Mouse (Mus musculus) layer of hippocampus, adult 8-10 months (tissue): ENCODE data around the gene Ppm1j. TPM values are rescaled to one million over a fixed set of nuclear protein-coding genes. Genes with fewer than 3 reads are reported as not detected.

Experiments
- DNase-seq, 2 experiments: peaks; one replicate each; pipeline ENCODE4 v3.0.0; 2022; ENCODE audit warnings: low spot score in 2 of 2
- total RNA-seq, 4 experiments: library from RNA; stranded (reverse); gene quantifications; 2 replicates each; pipeline ENCODE4 v1.2.4; 2022

The Ppm1j gene
- total RNA-seq, 4 experiments from 2014 or later, result 0.35 to 1.4 (median 0.36) TPM; not detected in 1

DNA sequence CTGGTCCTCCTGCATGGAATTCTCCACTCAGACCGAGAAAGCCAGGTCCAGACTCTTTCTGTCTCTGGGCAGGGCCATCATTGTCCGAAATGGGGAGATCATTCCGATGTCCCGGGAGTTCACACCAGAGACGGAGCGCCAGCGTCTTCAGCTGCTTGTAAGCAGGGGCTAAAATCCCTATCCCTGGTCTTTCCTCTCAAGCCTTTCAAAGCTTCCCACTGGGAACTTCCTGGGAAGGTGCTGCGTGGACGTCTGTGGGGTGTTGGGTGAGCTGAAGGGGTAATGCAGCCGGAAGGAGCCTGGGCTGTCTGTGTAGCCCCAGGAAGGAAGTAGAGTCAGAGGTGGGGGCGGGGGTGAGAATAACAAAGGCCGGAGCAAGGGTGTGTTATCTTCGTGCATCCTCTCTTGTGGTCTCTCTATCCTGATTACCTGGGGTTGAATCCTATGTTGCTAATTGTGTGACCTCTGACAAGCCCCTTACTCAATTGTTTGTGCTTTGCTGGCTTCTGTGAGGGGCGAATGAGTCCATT lies 3.2 kb downstream of the Ppm1j start:
- no peak for DNase-seq

DNA sequence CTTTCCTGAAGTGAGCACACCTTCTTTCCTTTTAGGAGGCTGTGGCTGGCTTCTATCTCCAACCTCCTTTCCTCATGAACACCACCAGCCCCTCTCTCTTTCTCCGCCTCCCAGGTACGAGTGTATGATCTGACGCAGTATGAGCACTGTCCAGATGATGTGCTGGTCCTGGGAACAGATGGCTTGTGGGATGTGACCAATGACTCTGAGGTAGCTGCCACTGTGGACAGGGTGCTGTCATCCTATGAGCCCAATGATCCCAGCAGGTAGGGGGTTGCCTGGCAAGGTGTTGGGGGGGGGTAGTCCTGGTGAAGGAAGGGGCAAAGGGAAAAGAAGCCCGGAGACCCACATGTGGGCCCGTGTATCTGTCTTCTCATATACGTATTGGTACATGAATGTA lies 4.4 kb downstream of the Ppm1j start:
- no peak for DNase-seq

DNA sequence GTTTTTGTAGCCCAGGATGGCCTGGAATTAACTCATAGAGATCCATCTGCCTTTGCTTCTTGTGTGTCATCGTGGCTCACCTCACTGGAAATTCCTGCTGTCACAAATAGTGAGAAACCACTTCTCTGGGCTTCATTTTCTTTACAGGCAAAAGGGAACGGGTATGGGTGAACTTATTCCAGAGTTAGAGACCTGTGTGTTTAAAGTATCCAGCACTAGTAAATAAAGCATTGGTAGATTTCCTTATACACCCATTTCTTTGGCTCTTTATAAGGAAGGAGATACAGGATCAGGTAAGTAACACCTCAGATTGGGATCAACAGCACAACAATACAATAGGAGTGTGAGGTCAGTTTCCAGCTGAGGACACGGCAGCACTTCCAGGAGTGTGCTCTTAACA lies 7.2 kb downstream of the Ppm1j start, which contains the start of gene Rhoc:
TSS of gene Rhoc (plus strand) at position 301 of the 400 bp plus-strand sequence.
- no peak for DNase-seq

DNA sequence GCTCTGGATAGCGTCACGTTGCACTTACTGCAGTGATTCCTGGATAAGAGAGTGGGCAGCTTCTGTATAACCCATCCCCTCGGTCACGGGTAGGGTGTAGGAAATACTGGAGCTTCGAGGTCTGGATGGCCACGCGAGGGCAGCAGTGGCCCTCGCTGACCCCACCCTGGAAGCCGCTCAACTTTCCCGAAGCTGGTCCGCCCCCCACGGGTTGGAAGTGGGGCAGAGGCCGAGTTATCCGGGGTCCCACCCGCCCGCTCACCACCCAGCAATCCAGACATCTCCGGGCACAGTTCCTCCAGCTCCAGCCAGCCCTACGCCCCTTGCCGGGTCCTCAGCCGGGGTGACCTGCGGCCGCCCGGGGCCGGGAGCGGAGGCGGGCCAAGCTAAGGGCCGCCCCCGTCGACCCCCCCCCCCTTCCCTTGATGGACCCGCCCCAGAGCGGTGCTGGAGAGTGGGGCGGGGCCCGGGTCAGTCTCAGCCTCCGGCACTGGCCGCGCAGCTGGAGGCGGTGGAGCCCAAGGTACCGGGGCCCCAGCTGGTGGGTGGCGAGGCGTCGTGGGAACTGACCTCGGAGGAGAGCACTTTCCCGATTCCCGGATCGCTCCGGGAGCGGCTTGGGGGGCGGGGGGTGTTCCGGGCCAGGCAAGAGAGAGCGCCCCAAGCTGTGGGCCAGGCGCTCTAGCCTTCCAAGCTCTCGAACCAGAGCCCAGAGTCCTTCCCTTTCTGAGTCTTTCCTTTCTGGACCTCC lies 7.9 kb downstream of the Ppm1j start:
- DNase-seq, result peak in 1 of 2 experiments; percentile 43

DNA sequence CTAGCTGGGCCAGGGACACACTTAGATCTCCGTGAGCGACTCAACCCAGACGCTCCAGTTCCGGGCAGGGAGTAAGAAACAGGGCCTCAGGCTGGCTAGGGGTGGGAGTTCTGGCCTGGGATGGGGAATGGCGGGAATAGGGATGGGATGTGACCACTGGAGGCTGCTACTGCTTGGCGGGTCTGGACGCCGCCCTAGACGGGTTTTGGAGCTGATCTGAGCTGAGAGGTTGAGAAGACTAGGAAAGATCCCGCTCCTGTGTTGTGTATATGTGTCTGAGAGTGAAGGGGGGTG lies 8.4 kb downstream of the Ppm1j start:
- no peak for DNase-seq

DNA sequence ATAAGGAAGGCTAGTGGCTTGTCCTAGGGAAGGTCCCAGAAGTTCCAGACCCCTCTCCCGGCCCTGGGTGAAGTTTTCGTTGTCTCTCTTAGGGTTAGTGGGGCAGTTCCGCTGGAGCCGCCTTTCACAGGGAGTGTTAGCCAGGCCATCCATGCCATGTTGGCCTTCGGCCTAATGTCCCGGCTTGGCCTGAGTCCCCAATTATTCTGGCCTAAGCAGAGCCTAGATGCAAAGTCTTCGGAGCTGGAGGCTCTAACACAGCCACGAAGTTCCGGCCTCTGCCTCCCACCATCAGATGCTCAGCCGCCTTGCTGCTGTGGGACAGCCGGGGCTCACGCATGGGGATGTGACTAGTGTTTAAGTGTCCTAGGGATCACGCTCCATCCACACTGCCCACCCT lies 9.0 kb downstream of the Ppm1j start:
- no peak for DNase-seq

DNA sequence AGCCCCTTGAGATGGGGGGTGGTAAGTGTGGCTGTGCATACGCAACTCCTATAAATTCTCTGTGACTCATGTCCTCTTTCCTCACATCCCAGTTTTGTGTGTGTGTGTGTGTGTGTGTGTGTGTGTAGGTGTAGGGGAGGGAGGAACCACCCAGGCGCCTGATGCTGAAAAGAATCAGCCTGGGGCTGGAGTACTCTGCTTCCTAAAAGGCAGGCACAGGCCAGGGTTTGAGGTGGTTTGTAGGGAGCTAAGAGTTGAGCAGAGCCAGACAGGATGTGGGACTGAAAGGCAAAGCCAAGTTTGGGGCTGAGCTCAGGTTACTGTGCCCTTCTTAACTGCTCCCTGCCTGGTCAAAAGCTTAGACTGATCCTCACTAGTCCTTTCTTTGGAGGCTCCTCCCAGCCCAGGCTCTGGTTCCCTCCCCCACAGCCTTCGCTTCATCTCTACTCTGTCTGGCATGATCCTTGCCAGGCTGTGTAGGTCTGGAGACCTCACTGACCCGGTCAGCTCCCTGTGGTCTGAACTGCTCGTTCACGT lies 9.6 kb downstream of the Ppm1j start:
- peak in 1 of 2 experiments; percentile 39 for DNase-seq

DNA sequence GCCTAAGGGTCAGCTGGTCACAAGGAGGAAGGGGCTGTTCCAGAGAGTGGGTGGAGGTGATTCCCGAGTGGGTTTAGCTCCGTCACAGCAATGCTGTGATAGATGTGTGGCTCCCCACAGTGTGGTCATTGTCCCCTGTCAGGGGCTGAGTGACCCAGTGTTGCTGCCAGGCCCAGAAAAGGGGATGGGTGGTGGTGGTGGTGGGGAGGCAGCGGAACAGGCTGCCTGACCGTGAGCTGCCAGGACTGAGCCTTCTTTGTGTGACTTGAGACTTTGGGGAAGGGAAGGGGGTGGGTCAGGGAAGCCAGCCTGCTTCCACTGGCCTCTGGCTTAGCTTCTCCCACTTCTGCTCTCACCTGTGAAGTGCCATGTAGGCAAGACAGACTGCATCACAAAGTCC lies 10.2 kb downstream of the Ppm1j start:
- DNase-seq, result no peak

DNA sequence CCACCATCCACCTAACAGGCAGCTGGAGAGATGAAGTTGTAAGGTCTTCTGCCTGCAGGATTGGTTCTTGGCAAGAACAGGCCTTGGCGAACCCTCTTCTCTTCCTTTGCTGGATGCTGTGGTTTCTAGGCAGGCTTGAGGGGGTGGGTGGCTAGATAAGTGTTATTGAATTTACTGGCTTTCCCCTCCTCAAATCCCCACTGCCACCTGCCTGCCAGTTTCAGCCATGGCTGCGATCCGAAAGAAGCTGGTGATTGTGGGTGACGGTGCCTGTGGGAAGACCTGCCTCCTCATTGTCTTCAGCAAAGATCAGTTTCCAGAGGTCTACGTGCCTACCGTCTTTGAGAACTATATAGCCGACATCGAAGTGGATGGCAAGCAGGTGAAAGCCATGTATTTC lies 10.8 kb downstream of the Ppm1j start:
- no peak for DNase-seq

DNA sequence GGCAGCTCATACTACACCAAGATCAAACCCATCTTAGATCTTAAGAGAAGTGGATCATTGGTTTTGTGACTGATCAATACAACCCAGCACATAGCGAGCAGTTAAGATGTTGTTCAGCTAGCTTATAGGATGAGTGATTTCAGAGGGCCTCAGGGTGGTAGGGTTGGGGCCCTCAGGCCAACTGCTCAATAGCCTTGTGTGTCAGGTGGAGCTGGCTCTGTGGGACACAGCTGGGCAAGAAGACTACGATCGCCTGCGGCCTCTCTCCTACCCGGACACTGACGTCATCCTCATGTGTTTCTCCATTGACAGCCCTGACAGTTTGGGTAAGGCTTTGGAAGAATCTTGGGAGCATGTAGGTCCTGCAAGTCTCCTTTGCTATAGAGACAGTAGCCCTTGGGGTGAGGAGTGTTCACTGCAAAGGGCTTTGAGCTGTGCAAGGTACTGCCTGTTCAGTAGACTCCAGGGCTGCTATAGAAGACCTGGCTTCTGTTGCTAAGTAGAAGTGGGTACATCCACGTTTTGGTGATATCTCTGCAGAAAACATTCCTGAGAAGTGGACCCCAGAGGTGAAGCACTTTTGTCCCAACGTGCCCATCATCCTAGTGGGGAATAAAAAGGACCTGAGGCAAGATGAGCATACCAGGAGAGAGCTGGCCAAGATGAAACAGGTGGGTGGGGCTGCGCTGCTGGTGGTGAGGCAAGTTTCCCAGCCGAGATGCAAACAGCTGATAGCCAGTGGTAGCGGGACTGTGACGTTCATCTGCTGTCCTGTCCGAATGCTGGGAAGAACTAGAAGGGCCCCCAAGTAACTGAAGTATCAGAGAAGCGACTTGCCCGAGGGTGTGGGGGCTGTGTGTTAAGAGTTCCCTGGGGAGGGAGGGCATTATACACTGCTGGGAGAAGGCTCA lies 11.8 kb downstream of the Ppm1j start:
- no peak for DNase-seq

DNA sequence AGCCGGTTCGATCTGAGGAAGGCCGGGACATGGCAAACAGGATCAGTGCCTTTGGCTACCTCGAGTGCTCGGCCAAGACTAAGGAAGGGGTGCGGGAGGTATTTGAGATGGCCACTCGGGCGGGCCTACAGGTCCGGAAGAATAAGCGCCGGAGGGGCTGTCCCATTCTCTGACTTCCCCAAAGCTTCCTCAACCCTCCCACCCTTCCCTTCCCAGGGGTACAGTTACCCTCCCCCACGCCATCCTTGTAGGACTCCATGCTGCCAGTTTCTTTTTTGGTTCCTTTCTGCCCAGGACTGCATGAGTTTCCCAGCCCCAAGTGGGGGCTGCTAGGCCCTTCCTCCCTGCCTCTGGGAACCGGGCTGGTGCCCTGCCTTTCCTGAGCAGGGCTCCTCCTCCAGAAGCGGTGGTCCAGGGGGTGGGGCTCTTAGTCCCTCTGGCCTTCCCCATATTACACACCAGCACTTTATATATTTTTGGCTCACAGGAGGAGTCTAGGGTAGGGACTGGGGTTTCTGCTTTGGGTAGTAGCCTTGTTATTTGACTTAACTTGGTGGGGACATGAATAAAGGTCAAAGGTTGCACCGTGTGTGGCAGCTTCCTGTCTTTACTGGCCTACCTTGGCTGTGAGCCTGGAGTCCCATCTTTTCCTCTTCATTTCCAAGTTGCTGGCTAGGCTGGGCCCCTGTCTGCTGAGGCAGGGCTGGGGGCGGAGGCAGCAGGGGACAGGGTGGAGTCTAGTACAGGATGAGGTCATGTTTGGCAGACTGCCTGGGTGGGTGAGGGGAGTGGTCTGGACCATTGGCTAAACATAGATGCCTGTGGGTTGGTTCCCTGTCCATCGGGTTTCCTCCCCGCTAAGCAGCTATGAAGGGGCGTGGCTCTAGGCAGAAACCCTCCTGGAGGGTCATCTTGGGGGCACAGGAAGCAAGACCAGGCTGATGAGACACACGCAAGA lies 13.3 kb downstream of the Ppm1j start:
- DNase-seq, result peak; percentile 50 to 58

DNA sequence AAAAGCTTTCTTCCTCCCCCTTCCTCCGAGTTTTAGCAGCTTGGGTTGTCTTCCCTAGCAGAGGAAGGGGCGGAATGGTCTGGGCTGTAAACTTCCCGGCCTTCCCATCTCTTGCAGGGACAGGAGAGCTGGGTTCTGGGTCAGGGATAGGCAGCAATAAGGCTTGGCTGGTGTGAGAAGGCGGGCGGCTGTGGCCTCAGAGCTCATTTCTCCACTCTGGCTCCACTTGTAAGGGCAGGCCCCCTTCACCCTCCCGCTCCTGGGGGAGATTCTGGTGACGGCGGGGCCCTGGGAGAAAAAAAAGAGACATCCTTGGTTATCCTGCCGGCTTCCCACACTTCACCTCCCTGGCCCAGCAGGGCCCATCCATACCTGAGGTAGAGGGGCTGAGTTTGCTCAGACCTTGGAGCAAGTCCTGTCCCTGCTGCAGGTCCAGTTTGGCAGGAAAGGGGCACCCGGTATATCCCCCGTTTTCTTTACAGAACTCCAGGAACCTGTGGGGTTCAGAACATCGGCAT lies 14.2 kb downstream of the Ppm1j start:
- DNase-seq, result no peak

DNA sequence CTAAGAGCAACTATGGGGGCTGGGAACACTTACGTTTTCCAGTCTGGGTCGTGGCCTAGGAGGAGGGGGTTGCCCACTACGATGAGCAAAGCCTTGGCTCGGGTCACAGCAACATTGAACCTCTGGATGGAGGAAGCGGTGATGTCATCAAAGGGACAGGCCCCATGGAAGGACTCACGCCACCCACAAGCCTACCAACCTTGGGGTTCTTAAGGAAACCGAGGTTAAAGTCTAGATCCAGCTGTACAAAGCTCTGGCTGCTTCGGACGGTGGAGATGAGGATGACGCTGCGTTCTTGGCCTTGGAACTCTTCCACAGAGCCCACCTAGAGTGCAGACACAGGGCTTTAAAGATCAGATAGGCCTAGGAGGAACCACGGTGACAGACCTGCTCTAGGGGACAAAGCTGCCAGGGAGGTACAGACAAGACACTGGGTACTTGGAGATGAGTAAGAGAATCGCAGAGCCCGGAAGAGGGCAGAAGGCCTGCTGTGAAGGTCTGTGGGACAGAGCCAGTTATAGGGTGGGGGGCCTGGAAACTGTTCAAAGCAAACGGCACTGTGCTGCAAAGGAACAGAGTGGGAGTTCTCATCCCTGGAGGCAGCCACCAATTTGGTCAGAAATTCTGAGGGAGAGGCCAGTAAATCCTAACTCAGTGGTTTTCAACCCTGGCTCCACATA lies 14.9 kb downstream of the Ppm1j start:
- DNase-seq, result no peak

DNA sequence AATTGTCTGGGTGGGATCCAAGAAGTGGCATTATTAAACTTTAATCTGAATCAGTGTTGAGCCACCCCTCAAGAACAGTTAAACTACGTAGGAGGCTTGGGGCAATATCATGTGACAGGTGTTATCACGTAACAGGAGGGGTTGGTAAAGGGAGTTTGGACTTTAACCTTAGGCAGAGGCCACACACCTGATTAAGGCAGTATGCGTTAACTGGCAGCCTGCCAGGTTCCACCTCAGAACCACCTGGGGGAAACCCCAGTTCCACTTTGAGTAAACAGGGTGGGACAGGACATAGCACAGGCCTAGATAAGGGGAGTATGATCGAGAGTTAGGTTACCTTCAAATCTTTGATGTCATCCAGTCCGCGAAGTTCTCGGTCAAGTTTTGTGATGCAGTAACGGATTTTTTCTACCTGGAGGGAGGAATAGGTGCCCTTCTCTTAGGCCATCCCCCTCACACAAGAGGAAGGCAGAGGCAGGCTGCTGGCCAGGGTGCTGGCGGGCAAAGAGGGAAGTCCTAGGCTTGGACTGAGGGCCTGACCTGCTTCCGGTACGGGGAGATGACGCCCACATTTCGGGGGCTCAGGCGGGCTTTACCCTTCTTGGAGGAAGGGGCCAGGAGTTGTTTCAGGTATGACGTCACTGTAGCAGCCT lies 15.7 kb downstream of the Ppm1j start:
- DNase-seq, result no peak

DNA sequence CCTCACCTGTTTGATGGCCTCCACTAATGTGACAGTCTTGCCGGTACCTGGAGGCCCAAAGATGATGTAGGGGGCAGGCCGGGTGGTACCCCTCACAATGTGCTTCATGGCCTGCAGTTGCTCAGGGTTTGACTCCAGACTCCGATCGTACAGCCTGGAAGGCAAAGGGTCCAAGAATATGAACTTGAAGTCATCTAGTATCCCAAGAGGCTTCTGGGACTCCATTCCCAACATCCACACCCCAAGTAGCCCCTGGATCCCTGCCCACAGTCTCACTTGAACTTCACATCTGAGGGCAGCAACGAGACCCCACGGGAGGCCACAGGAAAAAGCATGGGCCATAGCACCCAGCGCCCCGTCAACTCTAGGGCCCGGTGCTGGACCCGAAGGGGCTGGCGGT lies 19.8 kb downstream of the Ppm1j start:
- DNase-seq, result no peak

DNA sequence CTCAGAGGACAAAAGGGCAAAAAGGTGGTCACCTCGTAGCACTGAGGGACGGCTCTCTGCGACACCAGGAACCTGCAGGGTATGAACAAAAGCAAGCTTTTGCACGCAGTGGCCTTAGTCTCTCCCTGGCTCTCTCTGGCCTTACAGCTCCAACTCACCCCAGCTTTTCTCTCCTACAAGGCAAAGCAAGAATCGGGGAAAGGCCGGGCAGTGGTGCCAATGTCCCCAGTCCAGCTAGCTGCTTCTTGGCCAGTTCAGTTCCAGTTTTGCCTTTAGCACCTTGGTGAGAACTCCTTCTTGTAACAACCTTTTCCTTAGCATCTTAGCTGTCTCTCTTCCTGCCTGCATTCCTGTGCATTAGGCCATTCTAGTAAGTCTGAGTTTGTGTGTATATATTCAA lies 20.6 kb downstream of the Ppm1j start:
- DNase-seq, result no peak

DNA sequence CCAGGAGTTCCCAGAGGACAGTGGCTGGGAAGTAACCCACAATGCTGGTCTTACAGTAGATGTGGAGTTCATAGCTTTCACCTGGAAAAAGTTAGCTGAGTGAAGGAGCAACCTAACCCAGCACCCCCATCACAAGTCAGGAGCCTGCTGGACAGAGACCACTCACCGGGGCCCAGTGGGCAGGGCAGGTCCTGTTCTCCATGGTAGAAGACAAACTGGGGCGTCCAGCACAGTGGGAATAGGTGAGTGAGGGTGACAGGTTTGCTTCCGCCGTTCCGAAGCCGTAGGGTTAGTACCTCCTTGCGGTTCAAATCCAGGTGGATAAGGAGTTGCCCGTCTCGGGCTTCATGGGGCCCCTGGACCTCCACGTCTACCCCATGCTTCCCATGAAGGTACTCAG lies 23.5 kb downstream of the Ppm1j start:
- DNase-seq, result no peak

DNA sequence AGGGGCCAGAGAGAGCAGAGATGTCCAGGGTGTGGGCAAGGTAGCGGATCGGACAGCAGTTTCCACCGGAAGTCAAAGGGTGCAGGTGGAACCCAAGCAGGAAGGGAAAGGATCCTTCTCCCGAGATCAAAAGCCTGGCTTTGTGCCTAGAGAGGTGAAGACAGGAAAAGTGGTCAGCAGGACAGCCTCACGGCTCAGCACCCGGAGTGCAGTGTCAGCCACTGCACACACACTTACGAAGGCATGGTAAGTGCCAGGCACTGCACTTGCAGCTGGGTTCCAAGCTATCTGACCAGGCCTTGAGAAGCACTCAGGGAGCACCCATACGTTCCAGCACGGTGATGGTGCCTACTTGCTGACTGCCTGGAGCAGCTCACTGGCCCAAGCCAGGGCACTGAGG lies 24.7 kb downstream of the Ppm1j start:
- no peak for DNase-seq

DNA sequence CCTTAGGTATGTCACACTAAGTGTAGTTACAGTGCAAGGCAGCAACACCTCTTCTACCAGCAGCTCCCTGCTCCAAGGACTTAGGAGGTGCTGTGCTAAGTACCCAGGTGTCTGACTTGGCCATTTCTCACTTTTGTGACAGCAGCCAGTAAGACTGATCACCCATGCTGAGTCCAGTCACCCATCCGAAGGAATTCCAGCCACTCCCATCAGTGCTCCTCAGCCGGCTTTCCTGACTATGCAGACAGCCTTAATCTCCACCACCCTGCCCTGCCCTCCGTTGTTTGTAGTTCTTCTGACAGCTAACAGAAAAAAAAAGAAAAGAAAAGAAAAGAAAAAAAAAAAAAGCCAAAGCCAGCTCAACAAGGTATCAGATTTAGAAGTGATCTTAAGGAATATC lies 30.9 kb downstream of the Ppm1j start:
- no peak for DNase-seq

DNA sequence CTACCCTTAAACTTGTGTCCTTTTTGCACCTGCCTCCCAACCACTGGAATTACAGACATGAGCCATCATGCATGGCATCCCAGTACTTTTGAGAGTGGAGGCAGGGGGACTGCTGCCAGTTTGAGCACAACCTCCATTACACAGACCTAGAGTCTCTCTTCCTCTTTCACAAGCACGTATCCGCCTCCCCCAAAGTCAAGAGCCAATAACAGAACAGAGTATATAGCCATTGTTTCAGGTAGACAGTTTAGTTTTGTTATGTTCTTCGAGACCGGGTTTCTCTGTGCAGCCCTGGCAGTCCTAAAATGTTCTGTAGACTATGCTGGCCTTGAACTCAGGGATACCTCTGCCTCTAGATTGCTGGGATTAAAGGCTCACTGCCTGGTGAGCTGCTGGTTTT lies 31.4 kb downstream of the Ppm1j start:
- DNase-seq, result no peak
